Mouse (Mus musculus): ENCODE results near the gene Esrra. TPM values are rescaled to one million over a fixed set of nuclear protein-coding genes. Genes with fewer than 3 reads are reported as not detected.
A peak's percentile ranks its signal among the peaks of the same experiment; 100 is the strongest.

Gene Esrra
- polyA plus RNA-seq, 1 experiment, result 103 TPM

GRCm38 (mm10) chr19:6874257-6874656, 47.4 kb downstream of the Esrra start:
- TF ChIP-seq CTCF (IDR thresholded peaks at IDR 0.05; ENCODE audit: borderline replicate concordance, insufficient read depth, low read depth, low read length), result no peak
- no peak for TF ChIP-seq POLR2A (IDR thresholded peaks at IDR 0.05; ENCODE audit: borderline replicate concordance, insufficient read depth, low read length)
- H3K4me3 ChIP-seq (replicated peaks; ENCODE audit: insufficient read depth, low read depth, low read length), result no peak overlapping the region
- H3K27ac ChIP-seq (ENCODE audit: insufficient read depth, low read length), result no peak overlapping the region
- no peaks in the 10 kb centered on the region for H3K4me1 ChIP-seq (ENCODE audit: control insufficient read depth, insufficient read depth, low read length)
- H3K27me3 ChIP-seq (ENCODE audit: control insufficient read depth, insufficient read depth, low read length), result no peaks in the 10 kb centered on the region
- DNase-seq, result no peak
- WGBS, result 100% methylated on average over 1 of the region's 1 CpGs

- no peaks in the 10 kb centered on the region for H3K27me3 ChIP-seq (ENCODE audit: control insufficient read depth, insufficient read depth, low read length)
- no peak overlapping the region for H3K27ac ChIP-seq (ENCODE audit: insufficient read depth, low read length)
- DNase-seq, result no peak
- TF ChIP-seq CTCF (IDR thresholded peaks at IDR 0.05; ENCODE audit: borderline replicate concordance, insufficient read depth, low read depth, low read length) (no peak), POLR2A (IDR thresholded peaks at IDR 0.05; ENCODE audit: borderline replicate concordance, insufficient read depth, low read length) (no peak)
- WGBS, result 75% methylated on average over 3 of the region's 3 CpGs
- no peak overlapping the region for H3K4me3 ChIP-seq (replicated peaks; ENCODE audit: insufficient read depth, low read depth, low read length)
- no peaks in the 10 kb centered on the region for H3K4me1 ChIP-seq (ENCODE audit: control insufficient read depth, insufficient read depth, low read length)
These were observed 48.9 kb downstream of the Esrra start for GRCm38 (mm10) chr19:6872701-6873100.

GRCm38 (mm10) chr19:6871574-6872271, 49.9 kb downstream of the Esrra start:
- 48% methylated on average over 5 of the region's 5 CpGs for WGBS
- DNase-seq, result no peak
- TF ChIP-seq CTCF (IDR thresholded peaks at IDR 0.05; ENCODE audit: borderline replicate concordance, insufficient read depth, low read depth, low read length) (peak; percentile 37; the same call in 1 of the 2 replicates), POLR2A (IDR thresholded peaks at IDR 0.05; ENCODE audit: borderline replicate concordance, insufficient read depth, low read length) (no peak)
- no peaks in the 10 kb centered on the region for H3K27me3 ChIP-seq (ENCODE audit: control insufficient read depth, insufficient read depth, low read length)
- H3K4me3 ChIP-seq (replicated peaks; ENCODE audit: insufficient read depth, low read depth, low read length), result no peak overlapping the region
- no peaks in the 10 kb centered on the region for H3K4me1 ChIP-seq (ENCODE audit: control insufficient read depth, insufficient read depth, low read length)
- no peak overlapping the region for H3K27ac ChIP-seq (ENCODE audit: insufficient read depth, low read length)

DNA sequence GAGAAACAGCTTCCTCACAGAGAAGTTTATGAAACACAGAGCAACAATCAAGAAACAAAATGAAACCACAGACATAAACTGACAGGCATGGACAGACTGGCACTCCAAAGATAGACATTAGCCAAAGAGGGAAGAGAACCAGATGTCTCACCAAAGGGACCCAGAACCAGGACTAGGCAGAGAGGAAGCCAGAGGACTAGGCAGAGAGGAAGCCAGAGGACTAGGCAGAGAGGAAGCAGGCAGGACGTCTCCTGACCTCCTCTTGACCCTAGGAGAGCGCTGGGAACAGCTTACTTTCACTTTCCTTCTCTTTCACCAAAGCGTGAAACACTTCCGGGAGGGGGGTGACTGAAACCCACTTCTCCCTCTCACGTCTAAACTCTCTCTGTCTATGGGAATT, 52.3 kb downstream of the Esrra start:
- 24% methylated on average over 5 of the region's 5 CpGs for WGBS
- no peaks in the 10 kb centered on the region for H3K4me1 ChIP-seq (ENCODE audit: control insufficient read depth, insufficient read depth, low read length)
- no peak overlapping the region for H3K4me3 ChIP-seq (replicated peaks; ENCODE audit: insufficient read depth, low read depth, low read length)
- H3K27me3 ChIP-seq (ENCODE audit: control insufficient read depth, insufficient read depth, low read length), result no peaks in the 10 kb centered on the region
- TF ChIP-seq POLR2A (IDR thresholded peaks at IDR 0.05; ENCODE audit: borderline replicate concordance, insufficient read depth, low read length) (no peak), CTCF (IDR thresholded peaks at IDR 0.05; ENCODE audit: borderline replicate concordance, insufficient read depth, low read depth, low read length) (no peak)
- H3K27ac ChIP-seq (ENCODE audit: insufficient read depth, low read length), result no peak overlapping the region
- no peak for DNase-seq

DNA sequence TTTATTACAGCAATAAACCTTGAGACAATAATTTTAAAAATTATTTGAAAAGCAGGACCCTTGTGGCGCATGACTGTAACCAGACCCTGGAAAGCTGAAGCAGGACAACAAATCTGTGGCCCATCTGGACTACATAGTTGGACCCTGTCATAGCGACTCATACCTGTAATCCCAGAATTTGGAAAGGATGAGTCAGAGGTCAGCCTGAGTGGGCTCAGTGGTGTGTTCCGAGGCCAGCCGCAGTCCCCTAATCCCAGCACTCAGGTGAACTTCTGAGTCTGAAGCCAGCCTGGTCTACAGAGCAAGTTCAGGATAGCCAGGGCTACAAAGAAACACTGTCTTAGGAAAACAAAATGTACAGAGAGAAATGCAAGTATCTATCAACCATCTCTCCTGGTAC, 60.2 kb downstream of the Esrra start:
- H3K27me3 ChIP-seq (ENCODE audit: control insufficient read depth, insufficient read depth, low read length), result no peaks in the 10 kb centered on the region
- TF ChIP-seq CTCF (IDR thresholded peaks at IDR 0.05; ENCODE audit: borderline replicate concordance, insufficient read depth, low read depth, low read length), result no peak
- no peak for TF ChIP-seq POLR2A (IDR thresholded peaks at IDR 0.05; ENCODE audit: borderline replicate concordance, insufficient read depth, low read length)
- H3K4me1 ChIP-seq (ENCODE audit: control insufficient read depth, insufficient read depth, low read length), result no peaks in the 10 kb centered on the region
- no peak overlapping the region for H3K27ac ChIP-seq (ENCODE audit: insufficient read depth, low read length)
- WGBS, result 96% methylated on average over 4 of the region's 4 CpGs
- no peak for DNase-seq
- no peak overlapping the region for H3K4me3 ChIP-seq (replicated peaks; ENCODE audit: insufficient read depth, low read depth, low read length)

Other genes with a start within 250 kb of the Esrra start
- 26.3 and 28.7 TPM in 2 replicates for gene Rps6ka4, start 81.2 kb downstream of the Esrra start, polyA plus RNA-seq (2012; rRNA removed)
- gene Ccdc88b, start 63.6 kb downstream of the Esrra start, polyA plus RNA-seq (2012; rRNA removed), result 1.7 and 2.1 TPM in 2 replicates
- gene Trmt112, start 12.1 kb downstream of the Esrra start, polyA plus RNA-seq (2012; rRNA removed), result 122 and 124 TPM in 2 replicates
- gene Prdx5, start 11.7 kb downstream of the Esrra start, polyA plus RNA-seq (2012; rRNA removed), result 500 and 537 TPM in 2 replicates
- 2.8 and 3.2 TPM in 2 replicates for gene Catsperz, start 3.6 kb upstream of the Esrra start, polyA plus RNA-seq (2012; rRNA removed)
- 5.8 and 5.9 TPM in 2 replicates for gene Kcnk4, start 12.7 kb upstream of the Esrra start, polyA plus RNA-seq (2012; rRNA removed)
- 71.6 and 73.8 TPM in 2 replicates for gene Bad, start 20.0 kb upstream of the Esrra start, polyA plus RNA-seq (2012; rRNA removed)
- 125 and 127 TPM in 2 replicates for gene Gpr137, start 20.7 kb upstream of the Esrra start, polyA plus RNA-seq (2012; rRNA removed)
- gene Ppp1r14b, start 53.2 kb upstream of the Esrra start, polyA plus RNA-seq (2012; rRNA removed), result 50.1 and 51.7 TPM in 2 replicates
- 53.2 and 57.6 TPM in 2 replicates for gene Plcb3, start 54.7 kb upstream of the Esrra start, polyA plus RNA-seq (2012; rRNA removed)
- gene Fkbp2, start 58.7 kb upstream of the Esrra start, polyA plus RNA-seq (2012; rRNA removed), result 214 and 257 TPM in 2 replicates
- 90.4 and 100.0 TPM in 2 replicates for gene Vegfb, start 65.8 kb upstream of the Esrra start, polyA plus RNA-seq (2012; rRNA removed)
- gene Dnajc4, start 70.8 kb upstream of the Esrra start, polyA plus RNA-seq (2012; rRNA removed), result 63.6 and 66.4 TPM in 2 replicates
- gene Nudt22, start 74.3 kb upstream of the Esrra start, polyA plus RNA-seq (2012; rRNA removed), result 40.4 and 43.5 TPM in 2 replicates
- 29.6 and 31.3 TPM in 2 replicates for gene Trpt1, start 74.3 kb upstream of the Esrra start, polyA plus RNA-seq (2012; rRNA removed)
- gene Fermt3, start 97.7 kb upstream of the Esrra start, polyA plus RNA-seq (2012; rRNA removed), result 2.2 and 2.3 TPM in 2 replicates
- 215 and 217 TPM in 2 replicates for gene Stip1, start 118.2 kb upstream of the Esrra start, polyA plus RNA-seq (2012; rRNA removed)
- gene Macrod1, start 135.0 kb upstream of the Esrra start, polyA plus RNA-seq (2012; rRNA removed), result 30.8 and 33.8 TPM in 2 replicates
- 5.4 and 6.2 TPM in 2 replicates for gene Flrt1, start 183.9 kb upstream of the Esrra start, polyA plus RNA-seq (2012; rRNA removed)

Measured in cerebellum, adult 2 months (tissue).